Mouse (Mus musculus) forebrain, embryonic 12.5 days (tissue): ENCODE data around the gene Alox12. TPM values are rescaled to one million over a fixed set of nuclear protein-coding genes. Genes with fewer than 3 reads are reported as not detected.

Experiments used
- ATAC-seq: fragments of 200-750 bp; cut with Nextera tagmentation; 2 replicates; pipeline ENCODE4 v1.8.0; 2017; ENCODE audit warnings: moderate TSS enrichment; ENCODE audit not compliant: low FRiP score
- H3K27ac ChIP-seq: fragments of 300-500 bp; sonication (generic); 2 replicates; pipeline ENCODE4 v1.5.1; 2016; ENCODE audit warnings: mild to moderate bottlenecking
- H3K27me3 ChIP-seq: fragments of 300-500 bp; sonication (generic); 2 replicates; pipeline ENCODE4 v1.6.1; 2016; ENCODE audit warnings: mild to moderate bottlenecking
- H3K36me3 ChIP-seq: fragments of 300-500 bp; sonication (generic); replicated peaks from 2 replicates; pipeline ENCODE4 v1.6.1; 2016; ENCODE audit warnings: mild to moderate bottlenecking
- H3K4me1 ChIP-seq: fragments of 300-500 bp; sonication (generic); 2 replicates; pipeline ENCODE4 v1.6.1; 2016
- H3K4me2 ChIP-seq: fragments of 300-500 bp; sonication (generic); 2 replicates; pipeline ENCODE4 v1.6.1; 2016; ENCODE audit warnings: mild to moderate bottlenecking, moderate library complexity
- H3K4me3 ChIP-seq: fragments of 300-500 bp; sonication (generic); replicated peaks from 2 replicates; pipeline ENCODE4 v1.5.1; 2016; ENCODE audit warnings: mild to moderate bottlenecking
- H3K9ac ChIP-seq: fragments of 300-500 bp; sonication (generic); 2 replicates; pipeline ENCODE4 v1.6.1; 2016; ENCODE audit warnings: mild to moderate bottlenecking
- H3K9me3 ChIP-seq: fragments of 300-500 bp; sonication (generic); 2 replicates; pipeline ENCODE4 v1.6.1; 2016
- WGBS: fragments of 180-500 bp; shearing (Covaris S2); methylation state at CpG from one replicate; pipeline ENCODE4 v1.1.7; 2016; 5-methylcytosine and 5-hydroxymethylcytosine counted together
- polyA plus RNA-seq: library from polyadenylated mRNA; unstranded; fragments of >200 nt; fragmentation: Nextera tagmentation; extraction: Ambion mirVana; gene quantifications from 2 replicates; pipeline ENCODE4 v1.2.1, GENCODE M21; 2016

Alox12 gene
- polyA plus RNA-seq, 1 experiment from 2014 or later, result 1.6 TPM

DNA sequence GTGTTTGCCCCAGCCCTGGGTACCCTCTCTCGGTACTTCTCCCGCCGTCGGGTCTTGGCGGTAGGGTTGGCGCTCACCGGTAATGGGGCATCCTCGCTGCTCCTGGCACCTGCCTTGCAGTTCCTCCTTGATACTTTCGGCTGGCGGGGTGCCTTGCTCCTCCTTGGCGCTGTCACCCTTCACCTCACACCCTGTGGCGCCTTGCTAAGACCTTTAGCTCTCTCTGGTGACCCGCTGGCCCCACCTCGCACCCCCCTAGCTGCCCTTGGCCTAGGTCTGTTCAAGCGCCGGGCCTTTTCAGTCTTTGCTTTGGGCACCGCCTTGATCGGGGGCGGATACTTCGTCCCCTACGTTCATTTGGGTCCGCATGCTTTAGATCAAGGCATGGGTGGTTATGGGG lies 39.9 kb downstream of the Alox12 start:
- H3K4me3 ChIP-seq, result peak overlapping the region; percentile 36; the same call in 1 of the 2 replicates
- H3K27ac ChIP-seq, result no peak overlapping the region
- H3K4me1 ChIP-seq, result peaks cover 36% of the 10 kb centered on the region
- peaks cover 59% of the 10 kb centered on the region for H3K27me3 ChIP-seq
- no peak for ATAC-seq
- H3K4me2 ChIP-seq, result peak overlapping the region; percentile 59; the same call in 1 of the 2 replicates
- H3K9me3 ChIP-seq, result no peaks in the 10 kb centered on the region
- peak overlapping the region; percentile 17; the same call in 1 of the 2 replicates for H3K9ac ChIP-seq
- H3K36me3 ChIP-seq, result peaks cover 15% of the 10 kb centered on the region
- 11% methylated on average over 22 of the region's 22 CpGs for WGBS

DNA sequence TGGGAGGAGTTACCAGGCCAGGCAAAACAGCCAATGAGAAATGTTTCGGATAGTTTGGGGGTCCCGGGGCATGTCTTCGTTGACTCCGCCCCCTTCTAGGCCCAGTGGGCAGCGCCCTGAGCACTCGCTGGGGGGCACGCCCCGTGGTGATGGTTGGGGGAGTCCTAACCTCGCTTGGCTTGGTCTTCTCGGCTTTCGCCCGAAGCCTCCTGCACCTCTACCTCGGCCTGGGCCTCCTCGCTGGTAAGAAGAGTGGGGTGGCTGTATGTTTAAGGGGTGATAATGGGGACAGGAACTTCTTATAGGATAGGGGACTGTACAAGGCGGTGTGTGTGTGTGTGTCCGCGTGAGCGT lies 40.3 kb downstream of the Alox12 start:
- no peak for ATAC-seq
- Histone ChIP-seq H3K36me3 (peaks cover 15% of the 10 kb centered on the region), H3K9ac (peak overlapping the region; percentile 47; the same call in 1 of the 2 replicates), H3K4me3 (peak overlapping the region; percentile 36), H3K27ac (no peak overlapping the region), H3K9me3 (no peaks in the 10 kb centered on the region), H3K4me1 (peaks cover 31% of the 10 kb centered on the region), H3K27me3 (peaks cover 59% of the 10 kb centered on the region), H3K4me2 (peak overlapping the region; percentile 59)
- WGBS, result 2% methylated on average over 18 of the region's 18 CpGs

DNA sequence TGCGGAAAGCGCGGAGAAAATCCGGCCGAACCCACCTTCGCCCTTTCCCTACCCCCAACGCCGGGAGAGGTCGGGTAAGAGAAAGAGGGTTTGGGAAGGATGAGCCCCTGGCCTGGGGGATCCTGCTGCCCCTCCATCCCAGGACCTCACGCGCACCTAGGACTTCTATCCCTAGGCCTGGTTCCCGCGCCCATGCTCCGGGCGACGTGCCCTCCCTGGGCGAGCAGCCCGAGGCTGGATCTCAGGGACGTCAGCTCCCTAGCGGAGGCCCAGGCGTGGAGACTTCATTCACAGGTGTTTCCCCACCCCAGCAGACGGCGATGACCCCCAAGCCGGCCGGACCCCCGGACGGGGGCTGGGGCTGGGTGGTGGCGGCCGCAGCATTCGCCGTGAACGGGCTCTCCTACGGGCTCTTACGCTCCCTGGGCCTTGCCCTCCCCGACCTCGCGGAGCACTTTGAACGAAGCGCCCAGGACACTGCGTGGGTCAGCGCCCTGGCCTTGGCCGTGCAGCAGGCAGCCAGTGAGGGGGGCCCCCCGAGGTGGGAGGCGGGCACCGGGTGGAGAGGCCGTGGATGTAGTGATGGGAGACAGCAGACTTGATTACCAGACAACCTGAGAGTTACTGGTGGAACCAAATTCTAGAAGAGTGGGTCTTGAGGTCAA lies 40.8 kb downstream of the Alox12 start:
- H3K9me3 ChIP-seq, result no peaks in the 10 kb centered on the region
- no peak overlapping the region for H3K27ac ChIP-seq
- peaks cover 59% of the 10 kb centered on the region for H3K27me3 ChIP-seq
- peak overlapping the region; percentile 36 for H3K4me3 ChIP-seq
- WGBS, result 2% methylated on average over 46 of the region's 46 CpGs
- peak overlapping the region; percentile 47 for H3K9ac ChIP-seq
- ATAC-seq, result 0 out of 2 replicates have a peak, but pooled peaks have one; percentile 39
- peaks cover 26% of the 10 kb centered on the region for H3K4me1 ChIP-seq
- H3K36me3 ChIP-seq, result peaks cover 15% of the 10 kb centered on the region
- H3K4me2 ChIP-seq, result peak overlapping the region; percentile 59

DNA sequence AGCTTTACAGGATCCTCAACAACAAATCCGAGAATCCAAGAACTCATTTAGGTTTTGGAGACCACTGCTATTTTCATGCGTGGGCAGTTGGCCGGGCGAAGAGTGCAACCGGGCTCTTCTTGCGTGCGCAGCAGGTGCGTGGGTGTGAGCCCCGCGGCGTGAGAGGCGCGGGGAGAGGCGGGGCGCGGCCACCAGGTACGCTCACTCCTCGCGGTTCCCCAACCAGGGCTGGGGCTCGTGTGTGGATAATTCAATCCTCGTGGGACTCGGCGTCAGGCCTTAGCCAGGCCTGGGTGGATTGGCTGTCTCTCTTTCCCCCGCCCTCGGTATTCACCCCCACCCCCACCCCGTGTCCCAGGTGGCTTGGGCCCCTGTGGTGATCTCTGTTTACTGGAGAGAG lies 41.4 kb downstream of the Alox12 start:
- WGBS, result 7% methylated on average over 26 of the region's 26 CpGs
- ATAC-seq, result 0 out of 2 replicates have a peak, but pooled peaks have one; percentile 13
- H3K4me2 ChIP-seq, result peak overlapping the region; percentile 59

DNA sequence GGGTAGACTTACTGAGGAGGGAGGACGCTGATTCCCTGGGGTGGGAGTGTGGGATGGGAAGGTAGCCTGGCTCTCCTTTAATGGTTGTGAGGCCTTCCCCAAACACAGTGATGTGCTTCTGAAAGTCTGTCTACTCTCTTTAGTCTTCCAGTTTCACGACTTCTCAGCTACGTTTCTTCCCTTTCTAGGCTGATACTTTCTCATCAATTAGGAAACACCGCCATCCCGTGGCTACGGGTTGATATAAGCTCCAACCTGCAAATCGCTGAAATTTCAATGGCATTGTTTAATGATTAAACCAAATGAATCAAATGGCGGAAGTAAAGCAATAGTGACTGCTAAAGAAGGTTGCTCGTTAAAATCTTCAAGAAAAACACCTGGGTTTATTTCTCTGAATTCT lies 42.3 kb downstream of the Alox12 start:
- Histone ChIP-seq H3K27me3 (peaks cover 59% of the 10 kb centered on the region), H3K9me3 (no peaks in the 10 kb centered on the region), H3K36me3 (peaks cover 12% of the 10 kb centered on the region; the same call in 1 of the 2 replicates), H3K27ac (no peak overlapping the region), H3K4me3 (no peak overlapping the region), H3K4me2 (no peak overlapping the region), H3K4me1 (peaks cover 16% of the 10 kb centered on the region), H3K9ac (no peak overlapping the region)
- 12% methylated on average over 9 of the region's 9 CpGs for WGBS
- no peak for ATAC-seq

More for the DNA sequence above, 41.4 kb downstream of the Alox12 start:
- H3K4me1 ChIP-seq, result peaks cover 20% of the 10 kb centered on the region
- peak overlapping the region; percentile 36 for H3K4me3 ChIP-seq
- peak overlapping the region; percentile 47; the same call in 1 of the 2 replicates for H3K9ac ChIP-seq
- no peak overlapping the region for H3K27ac ChIP-seq
- H3K36me3 ChIP-seq, result peaks cover 15% of the 10 kb centered on the region
- H3K27me3 ChIP-seq, result peaks cover 59% of the 10 kb centered on the region
- no peaks in the 10 kb centered on the region for H3K9me3 ChIP-seq

DNA sequence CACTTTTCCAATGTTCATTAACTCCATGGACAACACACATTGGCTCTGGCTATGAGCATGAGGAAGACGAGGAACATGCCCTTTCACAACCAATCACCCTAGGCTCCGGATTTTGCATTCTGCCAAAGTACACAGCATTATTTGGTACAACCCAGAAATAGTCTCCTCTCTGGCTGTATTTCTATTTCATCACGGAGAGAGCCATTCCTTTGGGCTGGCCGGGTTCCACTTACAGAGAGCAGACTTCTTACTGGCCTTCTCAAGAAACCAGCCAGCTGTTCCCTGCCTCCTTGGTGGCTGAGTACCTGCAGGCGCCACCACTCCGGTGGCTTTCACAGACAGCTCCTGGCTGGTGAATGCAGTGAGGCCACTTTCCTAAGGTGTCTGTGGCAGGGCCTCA lies 42.7 kb downstream of the Alox12 start, which contains the start of gene Slc16a11:
Slc16a11 (plus strand) TSS at position 330 of the 400 bp plus-strand sequence.
- no peak for ATAC-seq
- peaks cover 54% of the 10 kb centered on the region for H3K27me3 ChIP-seq
- peak within 1 kb of the TSS; percentile 59 for H3K4me2 ChIP-seq
- H3K9me3 ChIP-seq, result no peaks in the 10 kb centered on the region
- peaks cover 9% of the 10 kb centered on the region; the same call in 1 of the 2 replicates for H3K36me3 ChIP-seq
- peak within 1 kb of the TSS; percentile 36; the same call in 1 of the 2 replicates for H3K4me3 ChIP-seq
- peaks cover 16% of the 10 kb centered on the region for H3K4me1 ChIP-seq
- 62% methylated on average over 6 of the region's 6 CpGs for WGBS
- H3K27ac ChIP-seq, result no peak within 1 kb of the TSS
- no peak within 1 kb of the TSS for H3K9ac ChIP-seq

DNA sequence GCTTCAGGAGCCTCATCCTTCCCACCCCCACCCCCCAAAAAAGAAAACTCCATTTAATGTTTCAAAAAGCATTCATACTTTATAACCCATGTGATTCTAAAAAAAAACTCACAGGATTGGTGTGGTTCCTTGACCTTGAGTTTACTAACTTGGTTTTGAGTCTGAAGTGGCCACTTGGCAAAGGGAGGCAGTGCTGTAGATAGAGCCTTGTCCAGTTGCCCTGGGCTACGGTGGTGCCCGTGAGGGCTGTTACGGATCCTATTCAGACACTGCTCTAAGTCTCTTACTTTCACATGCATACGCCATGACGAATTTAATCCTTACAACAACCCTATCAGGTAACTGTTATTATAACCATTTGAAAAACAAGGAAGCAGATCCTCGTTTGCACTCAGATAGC lies 43.2 kb downstream of the Alox12 start:
- no peak overlapping the region for H3K4me2 ChIP-seq
- 0 out of 2 replicates have a peak, but pooled peaks cover 4% of the 10 kb centered on the region for H3K36me3 ChIP-seq
- peaks cover 50% of the 10 kb centered on the region for H3K27me3 ChIP-seq
- peaks cover 16% of the 10 kb centered on the region for H3K4me1 ChIP-seq
- H3K9ac ChIP-seq, result no peak overlapping the region
- WGBS, result 78% methylated on average over 6 of the region's 6 CpGs
- H3K4me3 ChIP-seq, result no peak overlapping the region
- H3K27ac ChIP-seq, result no peak overlapping the region
- no peaks in the 10 kb centered on the region for H3K9me3 ChIP-seq
- no peak for ATAC-seq

DNA sequence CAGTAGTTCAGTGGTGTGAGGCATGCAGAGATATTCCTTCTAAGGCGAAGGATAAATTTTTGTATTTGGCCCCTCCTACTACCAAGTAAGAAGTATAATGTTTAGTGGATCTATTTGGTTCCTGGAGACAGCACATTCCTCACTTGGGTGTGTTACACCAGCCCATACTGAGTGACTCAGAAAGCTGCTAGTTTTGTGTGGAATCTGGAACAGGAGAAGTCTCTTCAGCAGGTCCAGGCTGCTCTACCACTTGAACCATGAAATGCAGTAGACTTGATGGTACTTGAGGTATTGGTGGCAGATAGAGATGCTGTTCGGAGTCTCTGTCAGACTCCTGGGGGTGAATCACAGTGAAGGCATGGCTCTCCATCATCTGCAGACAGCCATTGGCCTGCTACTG lies 44.5 kb downstream of the Alox12 start:
- H3K27ac ChIP-seq, result no peak overlapping the region
- no peak for ATAC-seq
- H3K27me3 ChIP-seq, result peaks cover 37% of the 10 kb centered on the region
- no peaks in the 10 kb centered on the region for H3K9me3 ChIP-seq
- peaks cover 16% of the 10 kb centered on the region for H3K4me1 ChIP-seq
- no peak overlapping the region for H3K4me2 ChIP-seq
- H3K36me3 ChIP-seq, result no peaks in the 10 kb centered on the region
- 94% methylated on average over 2 of the region's 2 CpGs for WGBS
- no peak overlapping the region for H3K4me3 ChIP-seq
- no peak overlapping the region for H3K9ac ChIP-seq

DNA sequence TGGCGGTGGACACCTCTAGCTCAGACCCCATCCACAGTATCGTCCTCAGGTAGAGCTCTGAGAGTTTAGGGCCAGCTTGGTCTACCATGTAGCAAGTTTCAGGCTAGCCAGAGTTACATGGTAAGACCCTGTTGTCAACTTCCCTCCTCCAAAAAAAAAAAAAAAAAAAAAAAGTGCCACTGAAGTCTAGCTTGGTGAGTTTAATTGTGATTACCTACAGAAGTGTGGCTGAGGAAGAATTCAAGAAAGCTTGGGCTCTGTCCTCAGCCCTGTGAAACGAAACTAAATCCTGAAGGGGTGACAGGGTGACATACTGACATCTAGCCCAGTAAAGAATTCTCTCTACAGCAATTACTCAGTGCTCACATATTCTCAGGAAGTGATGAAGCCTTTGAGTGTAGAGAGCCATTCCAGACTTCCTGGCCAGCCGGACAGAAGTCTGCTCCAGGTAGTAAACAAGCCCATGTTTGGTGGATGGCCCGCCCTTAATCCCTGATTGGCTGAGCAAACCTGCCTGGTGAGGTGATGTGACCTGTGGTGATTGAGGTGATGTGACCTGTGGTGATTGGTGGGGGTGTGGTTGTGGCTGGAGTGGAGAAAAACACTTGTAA lies 46.3 kb downstream of the Alox12 start:
- H3K9me3 ChIP-seq, result no peaks in the 10 kb centered on the region
- no peak for ATAC-seq
- no peak overlapping the region for H3K27ac ChIP-seq
- H3K4me1 ChIP-seq, result peaks cover 4% of the 10 kb centered on the region
- H3K9ac ChIP-seq, result no peak overlapping the region
- H3K4me2 ChIP-seq, result no peak overlapping the region
- WGBS, result 82% methylated on average over 5 of the region's 5 CpGs
- H3K4me3 ChIP-seq, result no peak overlapping the region
- H3K36me3 ChIP-seq, result no peaks in the 10 kb centered on the region
- H3K27me3 ChIP-seq, result peaks cover 19% of the 10 kb centered on the region

DNA sequence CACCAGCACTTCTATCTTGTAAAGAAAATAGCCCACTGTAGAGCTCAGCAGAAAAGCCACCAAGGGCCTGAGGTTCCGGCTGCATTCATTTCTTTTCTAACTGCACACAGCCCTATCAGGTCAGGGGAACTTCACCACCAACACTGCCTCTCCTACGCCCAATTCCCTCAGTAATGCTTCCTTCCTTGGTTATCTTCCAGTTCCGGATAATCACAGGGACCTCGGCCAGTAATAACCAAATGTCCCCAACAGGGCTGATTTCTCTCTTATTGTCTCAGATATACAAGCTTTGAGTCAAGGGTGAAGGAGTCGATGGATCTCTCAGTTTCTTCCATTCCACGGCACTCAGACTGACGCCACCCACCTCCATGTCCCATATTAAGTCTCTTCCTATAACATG lies 47.9 kb downstream of the Alox12 start:
- WGBS, result 87% methylated on average over 7 of the region's 7 CpGs
- no peak overlapping the region for H3K4me3 ChIP-seq
- peaks cover 4% of the 10 kb centered on the region for H3K27me3 ChIP-seq
- H3K4me2 ChIP-seq, result no peak overlapping the region
- H3K36me3 ChIP-seq, result no peaks in the 10 kb centered on the region
- no peak overlapping the region for H3K9ac ChIP-seq
- no peak for ATAC-seq
- H3K4me1 ChIP-seq, result no peaks in the 10 kb centered on the region
- H3K9me3 ChIP-seq, result no peaks in the 10 kb centered on the region
- H3K27ac ChIP-seq, result no peak overlapping the region

DNA sequence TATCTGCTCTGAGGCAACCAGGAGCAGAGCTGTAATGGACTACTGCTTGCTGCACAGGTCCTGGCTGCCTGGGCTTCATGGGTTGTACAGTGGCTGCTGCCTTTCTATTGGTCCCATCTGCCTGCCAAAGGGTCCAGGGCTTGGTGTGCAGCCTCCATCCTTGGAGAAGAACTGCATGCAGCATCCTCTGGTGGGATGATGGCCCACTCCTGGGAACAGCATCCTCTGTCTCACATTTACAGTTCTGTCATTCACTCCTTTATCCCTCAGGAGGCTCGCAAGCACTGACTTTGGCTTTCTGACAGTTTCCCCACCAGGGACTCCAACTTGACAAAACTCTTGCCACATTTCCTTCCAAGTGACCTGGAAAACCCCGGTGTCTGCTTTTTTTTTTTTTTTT lies 48.4 kb downstream of the Alox12 start:
- Histone ChIP-seq H3K4me3 (no peak overlapping the region), H3K27me3 (no peaks in the 10 kb centered on the region), H3K9me3 (no peaks in the 10 kb centered on the region), H3K4me2 (no peak overlapping the region), H3K36me3 (no peaks in the 10 kb centered on the region), H3K27ac (no peak overlapping the region), H3K4me1 (no peaks in the 10 kb centered on the region), H3K9ac (no peak overlapping the region)
- no peak for ATAC-seq
- WGBS, result 87% methylated on average over 2 of the region's 2 CpGs

DNA sequence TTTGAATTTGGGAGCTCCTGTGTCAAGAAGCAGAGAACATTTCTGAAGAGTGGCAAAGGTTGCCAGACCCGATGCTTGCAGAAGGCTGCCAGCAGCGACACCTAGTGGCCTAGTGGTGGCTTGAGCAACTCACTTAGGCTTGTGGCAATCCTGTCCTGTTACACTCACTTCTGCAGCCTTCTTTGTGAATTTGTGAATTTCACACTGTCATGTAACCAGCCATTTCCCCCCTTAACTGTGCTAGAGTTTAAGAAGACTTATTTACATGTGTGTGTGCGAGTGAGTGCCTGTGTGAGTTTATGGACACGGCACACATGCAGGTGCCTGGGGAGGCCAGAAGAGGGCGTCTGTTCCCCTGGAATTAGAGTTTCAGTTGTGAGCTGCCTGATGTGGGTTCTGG lies 53.5 kb downstream of the Alox12 start:
- no peak overlapping the region for H3K4me3 ChIP-seq
- H3K9me3 ChIP-seq, result no peaks in the 10 kb centered on the region
- H3K4me2 ChIP-seq, result no peak overlapping the region
- no peaks in the 10 kb centered on the region for H3K27me3 ChIP-seq
- no peak for ATAC-seq
- no peak overlapping the region for H3K9ac ChIP-seq
- H3K27ac ChIP-seq, result no peak overlapping the region
- no peaks in the 10 kb centered on the region for H3K4me1 ChIP-seq
- H3K36me3 ChIP-seq, result no peaks in the 10 kb centered on the region
- WGBS, result 41% methylated on average over 5 of the region's 5 CpGs
